Mouse (Mus musculus): ENCODE results near the gene 4930550L24Rik.

The 4930550L24Rik gene

DNA sequence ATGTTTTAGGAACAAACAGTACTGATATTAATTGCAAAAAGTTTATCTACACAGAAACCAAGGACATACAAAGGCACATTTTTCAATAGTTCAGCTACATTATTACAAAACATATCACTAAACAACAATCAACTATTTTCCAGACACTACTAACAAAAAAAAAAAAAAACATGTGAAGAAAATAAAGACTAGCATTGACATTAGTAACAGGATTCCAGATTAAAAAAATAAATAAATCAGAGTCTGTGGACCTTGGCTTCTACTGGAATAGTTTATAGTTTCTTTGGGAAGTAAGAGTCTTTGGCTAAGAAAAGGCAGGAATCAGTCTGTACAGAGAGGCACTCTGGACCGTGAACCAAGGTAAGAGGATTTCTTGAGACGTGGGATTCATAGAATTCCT lies at the start of gene 4930550L24Rik:
TSS of gene 4930550L24Rik (plus strand) at position 301 of the 400 bp plus-strand sequence.
- no peak for DNase-seq (ENCODE audit: low spot score in 2 of 2)

DNA sequence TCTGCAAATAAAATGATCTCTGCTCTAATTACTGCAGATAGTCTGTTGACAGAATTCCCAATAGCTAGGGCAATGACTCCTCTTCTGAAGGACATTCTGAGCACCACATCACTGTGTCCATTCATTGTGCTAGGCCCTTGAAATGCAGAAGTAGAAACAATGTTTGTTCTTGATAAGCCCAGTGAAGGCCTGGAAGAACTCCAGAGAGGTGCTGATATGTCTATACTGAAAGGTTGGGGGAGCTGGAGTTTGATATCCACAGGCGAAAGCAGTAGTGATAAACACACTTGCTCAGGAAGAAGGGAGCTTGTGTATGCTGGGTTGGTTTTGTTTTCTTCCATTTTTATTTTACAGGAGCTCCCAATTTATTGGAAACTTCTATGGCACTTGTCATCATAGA lies 8.4 kb upstream of the 4930550L24Rik start:
- no peak for DNase-seq (ENCODE audit: low spot score in 2 of 2)

DNA sequence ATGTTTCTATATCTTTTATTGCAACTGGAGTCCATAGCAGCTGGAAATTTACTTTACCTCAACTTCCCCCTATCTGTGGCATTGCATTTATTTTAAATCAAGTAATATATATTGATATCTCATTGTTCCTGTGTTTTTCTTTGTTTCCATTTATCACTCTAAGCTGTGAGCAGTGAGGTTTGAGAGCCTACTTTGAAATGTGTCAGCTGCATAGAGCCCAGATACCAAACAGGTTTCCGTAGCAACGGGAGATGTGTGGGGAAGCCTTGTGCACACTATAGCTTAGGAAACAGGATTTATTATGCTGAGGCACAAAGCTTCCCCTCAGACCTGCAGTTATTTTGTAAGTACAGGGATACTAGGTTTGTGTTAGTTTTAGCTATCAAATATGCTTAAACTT lies 58.8 kb downstream of the 4930550L24Rik start:
- no peak for DNase-seq (ENCODE audit: low spot score in 2 of 2)

Data from urinary bladder, adult 18-20 months (tissue).